9 mouse cellular contexts compared by ENCODE assay signal in the genomic region with DNA sequence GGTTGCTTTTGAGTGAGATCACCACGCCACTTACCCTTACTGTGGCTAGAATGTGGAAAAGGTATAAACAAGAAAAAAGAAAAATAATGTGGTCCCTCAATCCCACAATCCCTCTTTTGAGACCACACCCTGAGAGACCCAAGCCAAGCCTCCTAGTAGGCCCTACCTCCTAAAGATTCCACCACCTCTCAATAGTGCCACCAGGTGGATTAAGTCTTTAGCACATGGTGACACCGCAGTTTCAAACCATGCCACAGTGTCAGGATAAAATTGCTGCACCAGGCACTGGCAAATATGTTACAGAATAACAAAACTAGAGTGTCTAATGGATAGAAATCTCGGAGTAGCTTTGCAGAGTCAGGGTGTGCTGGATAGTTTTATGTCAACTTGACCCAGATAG.
DNase-seq lines count a peak whose midpoint lies in the region; ATAC-seq and TF ChIP-seq lines count a peak whose summit lies in the region.
"Had no signal": no experiment of that assay in that cellular context is flagged by ENCODE, and none has a peak within 500 bp of the region (broad histone marks: within the 10 kb centered on the region; RNA-seq: fewer than 3 reads in every experiment).

No protein-coding gene starts in this region.

- H3K9me3 ChIP-seq in forebrain, embryonic 14.5 days (replicated peaks; ENCODE audit: control insufficient read depth, low read length), result no peaks in the 10 kb centered on the region
- H3K9me3 ChIP-seq in forebrain, embryonic 10.5 days, result no peaks in the 10 kb centered on the region
- H3K9me3 ChIP-seq in midbrain, postnatal 0 days (ENCODE audit: low read length), result no peaks in the 10 kb centered on the region
- H3K9me3 ChIP-seq in midbrain, embryonic 11.5 days (ENCODE audit: control insufficient read depth, low read length), result no peaks in the 10 kb centered on the region
- H3K9me3 ChIP-seq: megakaryocyte, embryonic 14.5 days had no signal

- 83% methylated on average over 3 of the region's 3 CpGs for WGBS in forebrain, embryonic 14.5 days
- WGBS in forebrain, embryonic 10.5 days, result 85% methylated on average over 3 of the region's 3 CpGs
- whole genome bisulfite sequencing in midbrain, postnatal 0 days, result 90% methylated on average over 3 of the region's 3 CpGs
- 86% methylated on average over 3 of the region's 3 CpGs for WGBS in midbrain, embryonic 11.5 days

- H3K4me1 ChIP-seq in forebrain, embryonic 14.5 days (ENCODE audit: control insufficient read depth, insufficient read depth, low read length), result no peaks in the 10 kb centered on the region
- peaks cover 17% of the 10 kb centered on the region for H3K4me1 ChIP-seq in forebrain, embryonic 10.5 days
- H3K4me1 ChIP-seq in midbrain, postnatal 0 days (ENCODE audit: insufficient read depth, low read length), result no peaks in the 10 kb centered on the region
- H3K4me1 ChIP-seq in midbrain, embryonic 11.5 days (ENCODE audit: control insufficient read depth, insufficient read depth, low read length), result no peaks in the 10 kb centered on the region

- peak; percentile 5 for DNase-seq in forebrain, embryonic 14.5 days (ENCODE audit: low spot score)
- no peak for DNase-seq in forebrain, embryonic 10.5 days (ENCODE audit: extremely low spot score, low spot score)
- DNase-seq in midbrain, postnatal 0 days (ENCODE audit: low spot score), result peak; percentile 20
- no peak for DNase-seq in midbrain, embryonic 11.5 days (ENCODE audit: low spot score, missing footprints)
- peak; percentile 9 to 26 for DNase-seq in adrenal gland, postnatal 36 days
- DNase-seq in heart, postnatal 14 days, result peak; percentile 7 to 38
- peak; percentile 32 for DNase-seq in retina, embryonic 14.5 days (ENCODE audit: low spot score)
- DNase-seq in layer of hippocampus, adult 9-11 months, result no peak

- H3K4me3 ChIP-seq in forebrain, embryonic 14.5 days (ENCODE audit: low read depth, low read length), result no peak overlapping the region
- no peak overlapping the region for H3K4me3 ChIP-seq in forebrain, embryonic 10.5 days
- H3K4me3 ChIP-seq in midbrain, postnatal 0 days (ENCODE audit: low read depth, low read length), result no peak overlapping the region
- H3K4me3 ChIP-seq in midbrain, embryonic 11.5 days (ENCODE audit: low read depth, low read length), result no peak overlapping the region
- H3K4me3 ChIP-seq: megakaryocyte, embryonic 14.5 days had no signal

- no peak for ATAC-seq in forebrain, embryonic 14.5 days
- no peak for ATAC-seq in midbrain, postnatal 0 days (ENCODE audit: low FRiP score)
- ATAC-seq in midbrain, embryonic 11.5 days (ENCODE audit: low FRiP score), result no peak

- no peak overlapping the region for H3K9ac ChIP-seq in forebrain, embryonic 14.5 days (ENCODE audit: low read length)
- no peak overlapping the region for H3K9ac ChIP-seq in midbrain, postnatal 0 days (replicated peaks; ENCODE audit: low read length, poor library complexity, severe bottlenecking)
- H3K9ac ChIP-seq in midbrain, embryonic 11.5 days (ENCODE audit: low read length), result no peak overlapping the region

- no peak overlapping the region for H3K4me2 ChIP-seq in forebrain, embryonic 14.5 days (ENCODE audit: low read length)
- H3K4me2 ChIP-seq in midbrain, postnatal 0 days (ENCODE audit: low read depth, low read length, poor library complexity, severe bottlenecking), result no peak overlapping the region
- no peak overlapping the region for H3K4me2 ChIP-seq in midbrain, embryonic 11.5 days

- intact Hi-C loops in heart, postnatal 14 days (cut with DNase I), result loop anchor here (2.0 to 5.0 kb wide), 3 partner anchors 102 to 337 kb away; no protein-coding TSS in a partner anchor

- H3K36me3 ChIP-seq in forebrain, embryonic 14.5 days (ENCODE audit: control insufficient read depth, insufficient read depth, low read length), result no peaks in the 10 kb centered on the region
- H3K36me3 ChIP-seq in forebrain, embryonic 10.5 days (replicated peaks), result no peaks in the 10 kb centered on the region
- no peaks in the 10 kb centered on the region for H3K36me3 ChIP-seq in midbrain, postnatal 0 days (ENCODE audit: insufficient read depth, low read length)
- no peaks in the 10 kb centered on the region for H3K36me3 ChIP-seq in midbrain, embryonic 11.5 days (ENCODE audit: control insufficient read depth, insufficient read depth, low read length)

- peak; percentile 41 for TF ChIP-seq CTCF in midbrain, postnatal 0 days (IDR thresholded peaks at IDR 0.05)

- no peak overlapping the region for H3K27ac ChIP-seq in forebrain, embryonic 14.5 days (ENCODE audit: low read depth, low read length)
- H3K27ac ChIP-seq in forebrain, embryonic 10.5 days, result no peak overlapping the region
- H3K27ac ChIP-seq in midbrain, postnatal 0 days (ENCODE audit: low read depth, low read length), result no peak overlapping the region
- H3K27ac ChIP-seq in midbrain, embryonic 11.5 days (ENCODE audit: low read depth, low read length), result no peak overlapping the region

- H3K27me3 ChIP-seq in forebrain, embryonic 14.5 days (replicated peaks; ENCODE audit: control insufficient read depth, insufficient read depth, low read length), result no peaks in the 10 kb centered on the region
- H3K27me3 ChIP-seq in forebrain, embryonic 10.5 days (ENCODE audit: poor library complexity, severe bottlenecking), result no peaks in the 10 kb centered on the region
- H3K27me3 ChIP-seq in midbrain, postnatal 0 days (ENCODE audit: insufficient read depth, low read length), result no peaks in the 10 kb centered on the region
- H3K27me3 ChIP-seq in midbrain, embryonic 11.5 days (ENCODE audit: control insufficient read depth, insufficient read depth, low read length), result no peaks in the 10 kb centered on the region

Comparison
In these comparisons a context has a peak if more than half of its experiments do, and no peak if none do; other contexts are left out.
1. DNase-seq: peak in forebrain, embryonic 14.5 days (single experiment), midbrain, postnatal 0 days (single experiment), adrenal gland, postnatal 36 days (2 of 2), heart, postnatal 14 days (2 of 2) and retina, embryonic 14.5 days (single experiment); none in forebrain, embryonic 10.5 days (single experiment), midbrain, embryonic 11.5 days (single experiment) and layer of hippocampus, adult 9-11 months (single experiment).